Mouse (Mus musculus) lung, postnatal 0 days (tissue): Measurements from ENCODE around the gene Tmem132c.

Experiments
- CTCF ChIP-seq: IDR thresholded peaks from 2 replicates; pipeline ENCODE4 v1.5.1; 2016; ENCODE audit warnings: antibody characterized with exemption, mild to moderate bottlenecking
- EP300 ChIP-seq: IDR thresholded peaks from 2 replicates; pipeline ENCODE4 v1.6.1; 2016; ENCODE audit warnings: antibody characterized with exemption, mild to moderate bottlenecking, control low read depth

- TF ChIP-seq CTCF: peak; percentile 29; the same call in 1 of the 2 replicates
- TF ChIP-seq EP300: no peak
These were observed 29.5 kb downstream of the Tmem132c start for GRCm38 (mm10) chr5:127271145-127271544.
